Mouse (Mus musculus) megakaryocyte, embryonic 14.5 days (primary cell): ENCODE data around the gene Nol7. TPM values are rescaled to one million over a fixed set of nuclear protein-coding genes. Genes with fewer than 3 reads are reported as not detected.

ENCODE experiments used
- H3K27me3 ChIP-seq: replicated peaks from 2 replicates; pipeline ENCODE3; 2012; ENCODE audit warnings: inconsistent platforms
- H3K36me3 ChIP-seq: replicated peaks from 2 replicates; pipeline ENCODE3; 2012; ENCODE audit warnings: low read length, inconsistent platforms, mixed read lengths
- H3K4me1 ChIP-seq: 2 replicates; pipeline ENCODE4 v1.6.1; 2012; ENCODE audit warnings: inconsistent platforms
- H3K4me3 ChIP-seq: replicated peaks from 2 replicates; pipeline ENCODE3; 2012; ENCODE audit warnings: moderate library complexity, mild to moderate bottlenecking, inconsistent platforms
- H3K9me3 ChIP-seq: 2 replicates; pipeline ENCODE4 v1.6.1; 2012; ENCODE audit warnings: inconsistent platforms
- FLI1 ChIP-seq: IDR thresholded peaks from 2 replicates; pipeline ENCODE4 v1.6.1; 2012; ENCODE audit warnings: low read length, inconsistent platforms, mixed read lengths
- GATA1 ChIP-seq: IDR thresholded peaks from 3 replicates; pipeline ENCODE4 v1.6.1; 2012; ENCODE audit warnings: mixed read lengths, low read length, inconsistent platforms, borderline replicate concordance
- polyA plus RNA-seq: library from polyadenylated mRNA; stranded (reverse); fragments of >175 nt; gene quantifications from 2 replicates; pipeline ENCODE4 v1.2.3, GENCODE M21; 2012; ENCODE audit warnings: low replicate concordance; ENCODE audit not compliant: insufficient read depth

Nol7 gene
- polyA plus RNA-seq, 1 experiment, result 260 TPM

DNA sequence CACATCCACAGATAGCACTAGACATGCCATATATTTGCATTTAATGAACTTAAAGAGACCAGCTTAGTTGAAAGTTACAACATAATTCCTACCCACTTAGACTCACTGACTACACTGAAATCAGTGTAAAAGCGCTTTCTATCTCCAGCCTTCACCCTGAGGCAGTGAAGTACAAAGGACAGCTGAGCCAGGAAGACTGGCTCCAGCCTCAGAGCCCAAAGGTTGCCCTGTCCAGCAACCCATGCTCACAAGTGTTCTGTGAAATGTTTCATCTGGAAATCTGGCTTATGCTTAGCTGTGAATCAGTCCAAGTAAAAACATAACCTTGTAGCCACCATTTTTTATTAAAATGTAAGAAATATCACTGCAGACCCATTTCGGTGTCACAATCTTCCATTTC lies 15.4 kb downstream of the Nol7 start:
- no peaks in the 10 kb centered on the region for H3K9me3 ChIP-seq
- TF ChIP-seq FLI1 (no peak), GATA1 (no peak)
- peaks cover 3% of the 10 kb centered on the region; the same call in 1 of the 2 replicates for H3K4me1 ChIP-seq
- H3K36me3 ChIP-seq, result peaks cover 99% of the 10 kb centered on the region
- no peaks in the 10 kb centered on the region for H3K27me3 ChIP-seq
- no peak overlapping the region for H3K4me3 ChIP-seq

- Histone ChIP-seq H3K9me3 (no peaks in the 10 kb centered on the region), H3K36me3 (peaks cover 100% of the 10 kb centered on the region), H3K27me3 (no peaks in the 10 kb centered on the region), H3K4me3 (no peak overlapping the region), H3K4me1 (peaks cover 8% of the 10 kb centered on the region; the same call in 1 of the 2 replicates)
- TF ChIP-seq GATA1, result no peak
- no peak for TF ChIP-seq FLI1
These were observed 17.1 kb downstream of the Nol7 start for GRCm38 (mm10) chr13:43415249-43415648.

- H3K27me3 ChIP-seq, result no peaks in the 10 kb centered on the region
- TF ChIP-seq GATA1, result no peak
- no peak for TF ChIP-seq FLI1
- no peak overlapping the region for H3K4me3 ChIP-seq
- H3K9me3 ChIP-seq, result no peaks in the 10 kb centered on the region
- peaks cover 88% of the 10 kb centered on the region for H3K36me3 ChIP-seq
- peaks cover 38% of the 10 kb centered on the region for H3K4me1 ChIP-seq
These were observed 30.2 kb downstream of the Nol7 start for GRCm38 (mm10) chr13:43428436-43428835.

GRCm38 (mm10) chr13:43433395-43433794 lies 35.2 kb downstream of the Nol7 start:
- peaks cover 78% of the 10 kb centered on the region for H3K36me3 ChIP-seq
- H3K27me3 ChIP-seq, result no peaks in the 10 kb centered on the region

GRCm38 (mm10) chr13:43440376-43440775 lies 42.2 kb downstream of the Nol7 start:
- Histone ChIP-seq H3K36me3 (peaks cover 30% of the 10 kb centered on the region), H3K9me3 (no peaks in the 10 kb centered on the region), H3K4me3 (peak overlapping the region; percentile 38), H3K4me1 (peaks cover 64% of the 10 kb centered on the region), H3K27me3 (no peaks in the 10 kb centered on the region)
- TF ChIP-seq GATA1, result no peak
- no peak for TF ChIP-seq FLI1

More at GRCm38 (mm10) chr13:43433395-43433794, 35.2 kb downstream of the Nol7 start:
- Histone ChIP-seq H3K9me3 (no peaks in the 10 kb centered on the region), H3K4me1 (peaks cover 45% of the 10 kb centered on the region; the same call in 1 of the 2 replicates), H3K4me3 (no peak overlapping the region)
- TF ChIP-seq FLI1 (no peak), GATA1 (no peak)

- TF ChIP-seq FLI1 (no peak), GATA1 (no peak)
- no peaks in the 10 kb centered on the region for H3K27me3 ChIP-seq
- peaks cover 33% of the 10 kb centered on the region for H3K36me3 ChIP-seq
- H3K4me1 ChIP-seq, result peaks cover 73% of the 10 kb centered on the region
- peak overlapping the region; percentile 54 for H3K4me3 ChIP-seq
- no peaks in the 10 kb centered on the region for H3K9me3 ChIP-seq
These were observed 44.4 kb downstream of the Nol7 start for GRCm38 (mm10) chr13:43442551-43442950.

DNA sequence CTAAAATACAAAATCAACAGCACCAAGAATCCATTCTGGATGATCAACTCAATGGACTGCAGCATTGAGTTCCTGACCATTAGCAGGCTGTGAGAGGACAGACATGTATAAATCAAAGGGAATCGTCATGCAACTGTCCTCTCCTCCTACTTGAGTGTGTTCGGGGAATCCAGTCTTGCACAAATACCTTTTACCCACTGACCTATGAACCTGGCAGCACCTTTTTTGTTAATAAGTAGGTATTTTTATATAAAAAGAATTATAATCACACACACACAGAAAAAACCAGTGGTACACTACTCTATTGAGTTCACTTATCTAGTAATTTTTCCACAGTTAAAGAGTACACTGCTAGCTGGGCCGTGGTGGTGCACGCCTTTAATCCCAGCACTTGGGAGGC lies 45.5 kb downstream of the Nol7 start:
- Histone ChIP-seq H3K9me3 (no peaks in the 10 kb centered on the region), H3K36me3 (peaks cover 23% of the 10 kb centered on the region), H3K4me1 (peaks cover 82% of the 10 kb centered on the region), H3K27me3 (no peaks in the 10 kb centered on the region), H3K4me3 (no peak overlapping the region)
- TF ChIP-seq GATA1, result no peak
- no peak for TF ChIP-seq FLI1

DNA sequence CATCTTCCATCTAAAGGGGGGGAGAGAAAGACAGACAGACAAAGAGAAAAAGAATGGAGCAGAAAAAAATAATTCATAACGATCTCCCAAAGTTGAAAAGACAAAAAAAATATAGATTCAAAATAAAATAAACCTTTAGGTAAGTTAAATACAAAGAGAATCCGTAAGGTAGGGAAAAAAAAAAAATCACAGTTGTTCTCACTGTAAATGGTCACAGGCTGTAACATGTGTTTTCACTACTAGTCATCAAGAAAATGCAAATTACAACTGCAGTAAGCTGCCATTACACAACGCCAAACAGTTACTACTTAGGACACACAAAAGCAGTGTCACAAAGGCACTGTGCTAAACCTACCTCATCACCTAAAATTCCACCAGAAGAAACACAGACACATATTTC lies 46.5 kb downstream of the Nol7 start:
- Histone ChIP-seq H3K27me3 (no peaks in the 10 kb centered on the region), H3K4me1 (peaks cover 81% of the 10 kb centered on the region), H3K36me3 (peaks cover 17% of the 10 kb centered on the region), H3K9me3 (no peaks in the 10 kb centered on the region), H3K4me3 (no peak overlapping the region)
- TF ChIP-seq FLI1 (no peak), GATA1 (no peak)

- Histone ChIP-seq H3K36me3 (peaks cover 22% of the 10 kb centered on the region), H3K4me3 (no peak overlapping the region), H3K4me1 (peaks cover 79% of the 10 kb centered on the region), H3K9me3 (no peaks in the 10 kb centered on the region), H3K27me3 (no peaks in the 10 kb centered on the region)
- TF ChIP-seq GATA1 (no peak), FLI1 (no peak)
These were observed 47.6 kb downstream of the Nol7 start for GRCm38 (mm10) chr13:43445754-43446153.

GRCm38 (mm10) chr13:43447721-43448120 lies 49.5 kb downstream of the Nol7 start:
- TF ChIP-seq GATA1 (no peak), FLI1 (no peak)

GRCm38 (mm10) chr13:43450686-43451085 lies 52.5 kb downstream of the Nol7 start:
- Histone ChIP-seq H3K4me3 (no peak overlapping the region), H3K9me3 (no peaks in the 10 kb centered on the region), H3K27me3 (no peaks in the 10 kb centered on the region), H3K4me1 (peaks cover 84% of the 10 kb centered on the region), H3K36me3 (peaks cover 34% of the 10 kb centered on the region)
- TF ChIP-seq GATA1, result no peak
- TF ChIP-seq FLI1, result no peak

More at GRCm38 (mm10) chr13:43447721-43448120, 49.5 kb downstream of the Nol7 start:
- H3K27me3 ChIP-seq, result no peaks in the 10 kb centered on the region
- H3K36me3 ChIP-seq, result peaks cover 25% of the 10 kb centered on the region
- H3K4me3 ChIP-seq, result no peak overlapping the region
- no peaks in the 10 kb centered on the region for H3K9me3 ChIP-seq
- H3K4me1 ChIP-seq, result peaks cover 81% of the 10 kb centered on the region
